Mouse (Mus musculus) liver, postnatal 0 days (tissue): ENCODE data around the gene Khk.

Experiments
- CTCF ChIP-seq: sonication (generic); IDR thresholded peaks from 2 replicates; pipeline ENCODE4 v1.5.1; 2016; ENCODE audit warnings: antibody characterized with exemption, low read depth
- EP300 ChIP-seq: IDR thresholded peaks from 2 replicates; pipeline ENCODE4 v1.6.1; 2016; ENCODE audit warnings: antibody characterized with exemption, low read depth, mild to moderate bottlenecking

DNA sequence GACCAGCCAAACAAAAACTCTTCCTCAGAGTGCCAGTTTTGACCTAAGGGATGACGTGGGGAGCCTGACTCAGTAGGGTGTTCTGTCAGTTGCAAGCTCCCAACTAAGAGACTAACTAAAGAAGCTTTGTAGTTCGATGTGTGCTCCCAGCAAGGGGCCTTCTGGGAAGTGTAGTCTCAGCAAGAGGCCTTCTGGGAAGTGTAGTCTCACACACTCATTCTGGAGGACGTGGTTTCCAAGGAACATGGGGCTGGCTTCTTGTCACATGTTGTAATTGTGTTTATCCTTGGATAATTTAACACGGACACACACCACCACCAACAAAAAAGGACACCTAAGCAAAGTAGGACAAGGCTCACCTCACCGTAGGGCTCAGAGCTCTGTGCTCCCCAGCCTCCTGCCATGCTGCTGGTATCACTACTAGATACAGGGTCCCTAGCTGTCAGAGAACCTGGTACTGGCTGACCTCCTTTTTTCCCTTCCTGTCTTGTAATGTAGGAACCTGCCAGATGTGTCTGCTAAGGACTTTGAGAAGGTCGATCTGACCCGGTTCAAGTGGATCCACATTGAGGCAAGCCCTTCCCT lies 6.8 kb downstream of the Khk start:
- no peak for TF ChIP-seq CTCF
- TF ChIP-seq EP300: no peak
